In genomic region chr1:39035817-39036216, GRCm38 (mm10) we compare ENCODE assay signal across 15 mouse cellular contexts.
"Had no signal": no experiment of that assay in that cellular context is flagged by ENCODE, and none has a peak within 500 bp of the region (broad histone marks: within the 10 kb centered on the region; RNA-seq: fewer than 3 reads in every experiment).

No protein-coding gene starts in this region.

- ATAC-seq: midbrain, embryonic 13.5 days; midbrain, embryonic 15.5 days had no signal

- DNase-seq: lung, adult 18-20 months; lung, embryonic 14.5 days; lung, postnatal 10 days; lung, postnatal 4 days; right cerebral cortex, postnatal 14 days; thymus, adult 18-20 months; thymus, postnatal 14 days; thymus, postnatal 36 days had no signal

- H3K9ac ChIP-seq: lung, embryonic 14.5 days; midbrain, embryonic 13.5 days; midbrain, embryonic 15.5 days; neural tube, embryonic 12.5 days; stomach, embryonic 15.5 days had no signal

- H3K27ac ChIP-seq: midbrain, embryonic 13.5 days; midbrain, embryonic 15.5 days; neural tube, embryonic 12.5 days; stomach, embryonic 15.5 days; stomach, postnatal 0 days had no signal

- H3K27me3 ChIP-seq: midbrain, embryonic 13.5 days; midbrain, embryonic 15.5 days; neural tube, embryonic 12.5 days; stomach, embryonic 15.5 days had no signal

- H3K4me3 ChIP-seq: megakaryocyte, embryonic 14.5 days; midbrain, embryonic 13.5 days; midbrain, embryonic 15.5 days; neural tube, embryonic 12.5 days; stomach, embryonic 15.5 days had no signal

- H3K36me3 ChIP-seq: midbrain, embryonic 13.5 days; midbrain, embryonic 15.5 days; neural tube, embryonic 12.5 days; stomach, embryonic 15.5 days had no signal

- H3K4me2 ChIP-seq: lung, embryonic 14.5 days; midbrain, embryonic 11.5 days; midbrain, embryonic 13.5 days; midbrain, embryonic 15.5 days; neural tube, embryonic 12.5 days; stomach, embryonic 15.5 days had no signal

- H3K4me1 ChIP-seq: midbrain, embryonic 13.5 days; midbrain, embryonic 15.5 days; neural tube, embryonic 12.5 days; stomach, embryonic 15.5 days had no signal

- H3K9me3 ChIP-seq: midbrain, embryonic 13.5 days; midbrain, embryonic 15.5 days; neural tube, embryonic 12.5 days; stomach, embryonic 15.5 days had no signal
